Mouse (Mus musculus): ENCODE measurements around the gene Islr. TPM values are rescaled to one million over a fixed set of nuclear protein-coding genes. Genes with fewer than 3 reads are reported as not detected.

Gene Islr
- total RNA-seq, 1 experiment from 2014 or later: 29.1 TPM

DNA sequence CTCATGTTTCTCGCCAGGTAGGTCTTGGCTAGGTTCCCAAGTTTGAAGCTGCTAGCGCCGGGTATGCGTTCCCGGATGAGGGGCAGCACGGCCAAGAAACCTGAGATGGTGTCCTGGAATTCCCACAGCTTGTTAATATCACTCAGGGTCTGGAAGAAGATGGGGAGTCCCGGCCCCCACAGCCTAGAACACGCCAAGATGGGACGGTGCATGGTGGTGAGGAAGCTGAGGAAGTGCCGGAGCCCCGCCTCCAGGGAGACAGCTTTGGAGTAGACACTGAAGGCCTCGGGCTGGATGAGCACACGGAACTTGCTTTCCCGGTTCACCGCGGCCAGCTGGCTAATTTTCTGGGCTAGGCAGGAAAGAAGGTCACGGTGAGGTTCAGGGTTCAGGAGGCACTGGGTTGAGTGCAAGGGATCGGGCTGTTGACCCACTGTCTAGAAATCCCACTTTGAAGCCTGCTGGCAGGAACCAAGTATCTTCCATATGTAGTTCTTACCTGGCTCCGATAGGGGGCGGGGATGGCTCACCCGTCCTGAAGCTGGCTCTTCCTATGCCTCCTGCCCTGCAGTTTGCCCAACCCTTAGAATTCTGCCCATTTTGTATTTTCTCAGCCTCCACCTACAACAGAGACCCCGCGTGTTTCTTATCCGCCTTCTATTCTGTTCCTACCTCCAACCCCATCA is 16.3 kb upstream of the Islr start:
- DNase-seq: peak; percentile 69

DNA sequence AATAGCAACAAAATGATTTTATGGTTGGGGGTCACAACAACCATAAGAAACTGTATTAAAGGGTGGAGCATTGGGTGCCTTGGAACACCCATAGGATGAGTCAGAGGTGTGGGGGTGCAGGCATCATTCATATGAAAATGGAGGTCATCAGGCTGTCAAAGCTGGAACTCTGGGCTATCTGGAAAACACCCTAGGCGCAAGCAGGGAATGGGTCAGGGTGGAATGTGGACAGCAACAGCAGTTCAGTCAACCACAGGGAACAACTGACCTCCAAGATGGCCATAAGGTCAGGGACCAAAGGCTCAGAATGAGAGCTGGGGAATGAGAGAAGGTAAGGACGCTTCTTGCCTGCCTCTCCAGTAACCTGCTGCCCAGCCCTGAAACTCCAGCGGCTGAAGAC is 14.4 kb upstream of the Islr start:
- DNase-seq: peak; percentile 48

DNA sequence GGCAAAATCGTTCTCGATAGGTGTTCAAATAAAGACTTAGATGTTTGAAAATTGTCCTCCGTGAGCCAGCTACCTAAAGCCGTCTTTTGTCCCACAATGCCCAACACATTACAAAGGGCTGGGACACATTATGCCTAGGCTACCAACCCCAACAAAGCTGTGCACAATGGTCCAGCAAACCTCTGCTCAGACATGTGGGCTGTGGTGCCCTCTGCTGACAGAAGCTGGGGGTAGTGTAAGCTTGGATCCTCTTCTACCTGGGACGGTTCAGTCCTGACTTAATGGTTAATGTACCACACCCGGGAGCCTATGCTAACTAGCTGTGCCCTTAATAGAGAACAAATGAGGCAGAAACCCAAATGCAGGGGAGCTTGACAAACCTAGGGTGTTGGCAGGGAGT is 12.3 kb upstream of the Islr start:
- peak; percentile 52 for DNase-seq

DNA sequence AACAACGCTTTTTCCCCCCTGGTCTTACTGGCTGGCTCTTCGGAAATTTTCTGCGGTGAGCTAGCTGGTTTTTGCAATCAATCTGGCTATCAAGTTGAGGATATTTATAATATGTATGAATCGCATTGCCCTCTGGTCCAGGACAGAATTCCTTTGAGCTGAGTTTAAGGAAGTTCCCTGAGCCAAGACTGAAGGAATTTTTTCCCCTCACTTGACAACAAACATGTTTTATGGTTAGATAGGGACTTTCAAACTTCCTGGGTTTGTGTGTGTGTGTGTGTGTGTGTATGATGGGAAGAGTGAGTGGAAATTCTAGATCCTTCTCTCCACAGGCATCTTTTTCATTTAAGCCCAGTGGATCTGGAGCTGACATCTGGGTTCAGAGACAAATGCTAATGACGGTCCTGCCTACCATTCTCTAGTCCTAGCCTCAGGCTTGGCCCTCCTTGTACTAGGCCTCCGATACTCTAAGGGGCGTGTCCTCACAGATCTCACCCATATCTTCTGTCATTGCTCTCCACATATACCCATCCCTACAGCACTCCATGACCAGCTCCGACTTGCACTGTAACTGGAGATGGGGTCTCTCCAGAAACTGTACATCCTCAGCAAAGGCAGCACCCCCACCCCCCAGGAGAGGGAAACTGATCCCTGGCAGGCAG is 10.5 kb upstream of the Islr start:
- DNase-seq: peak; percentile 34

DNA sequence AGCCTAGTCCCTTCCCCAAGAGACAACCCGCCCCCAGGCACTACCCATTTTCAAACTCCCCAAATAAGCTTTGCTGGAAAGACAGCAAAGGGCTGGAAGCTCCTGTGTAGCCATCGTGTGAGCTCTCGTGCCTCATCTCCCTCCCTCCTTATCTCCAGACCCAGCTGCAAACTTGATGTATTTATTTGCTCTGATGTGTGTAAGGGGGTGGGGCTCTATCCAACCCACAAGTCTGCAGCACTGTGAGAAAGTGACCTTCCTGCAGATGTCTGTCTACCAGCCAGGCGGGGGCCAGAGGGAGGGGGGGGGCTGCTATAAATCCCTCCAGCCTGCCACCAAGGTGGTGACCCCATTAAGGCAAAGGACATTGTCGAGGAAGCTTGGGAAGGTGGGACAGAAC is 9.8 kb upstream of the Islr start:
- peak; percentile 48 for DNase-seq

DNA sequence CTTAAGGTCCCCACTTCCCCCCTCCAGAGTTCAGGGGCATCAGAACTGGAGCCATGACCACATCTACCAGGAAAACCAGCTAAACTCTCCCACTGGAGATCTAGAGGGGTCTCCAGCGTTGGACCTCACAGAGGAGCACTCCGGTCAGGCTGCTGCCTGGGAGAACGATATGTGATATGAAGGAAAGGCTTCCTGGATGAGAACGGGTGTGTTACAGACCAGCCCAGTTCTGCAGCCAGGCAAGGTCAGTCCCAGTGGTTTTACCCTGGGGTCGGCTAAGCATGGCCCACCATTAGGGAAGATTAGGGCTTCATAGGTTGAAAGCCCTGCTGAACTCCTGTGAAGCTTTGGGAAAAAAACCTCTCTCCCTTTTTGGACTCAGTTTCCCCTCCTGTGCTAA is 9.3 kb upstream of the Islr start:
- no peak for DNase-seq

DNA sequence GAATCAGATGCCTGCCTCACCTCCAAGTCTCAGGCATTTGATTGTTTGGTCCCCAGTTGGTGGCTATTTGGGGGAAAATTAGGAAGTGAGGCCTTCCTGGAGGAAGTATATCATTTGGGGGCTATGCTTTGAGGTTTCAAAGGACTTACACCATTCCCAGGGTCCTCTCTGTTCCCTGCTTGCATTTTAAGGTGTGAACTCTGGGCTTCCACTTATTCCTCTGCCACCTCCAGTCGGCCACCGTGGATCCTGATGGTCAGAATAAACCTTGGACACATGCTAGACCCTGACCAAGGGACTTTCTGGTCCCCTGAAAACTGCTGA is 6.2 kb upstream of the Islr start:
- no peak for DNase-seq

DNA sequence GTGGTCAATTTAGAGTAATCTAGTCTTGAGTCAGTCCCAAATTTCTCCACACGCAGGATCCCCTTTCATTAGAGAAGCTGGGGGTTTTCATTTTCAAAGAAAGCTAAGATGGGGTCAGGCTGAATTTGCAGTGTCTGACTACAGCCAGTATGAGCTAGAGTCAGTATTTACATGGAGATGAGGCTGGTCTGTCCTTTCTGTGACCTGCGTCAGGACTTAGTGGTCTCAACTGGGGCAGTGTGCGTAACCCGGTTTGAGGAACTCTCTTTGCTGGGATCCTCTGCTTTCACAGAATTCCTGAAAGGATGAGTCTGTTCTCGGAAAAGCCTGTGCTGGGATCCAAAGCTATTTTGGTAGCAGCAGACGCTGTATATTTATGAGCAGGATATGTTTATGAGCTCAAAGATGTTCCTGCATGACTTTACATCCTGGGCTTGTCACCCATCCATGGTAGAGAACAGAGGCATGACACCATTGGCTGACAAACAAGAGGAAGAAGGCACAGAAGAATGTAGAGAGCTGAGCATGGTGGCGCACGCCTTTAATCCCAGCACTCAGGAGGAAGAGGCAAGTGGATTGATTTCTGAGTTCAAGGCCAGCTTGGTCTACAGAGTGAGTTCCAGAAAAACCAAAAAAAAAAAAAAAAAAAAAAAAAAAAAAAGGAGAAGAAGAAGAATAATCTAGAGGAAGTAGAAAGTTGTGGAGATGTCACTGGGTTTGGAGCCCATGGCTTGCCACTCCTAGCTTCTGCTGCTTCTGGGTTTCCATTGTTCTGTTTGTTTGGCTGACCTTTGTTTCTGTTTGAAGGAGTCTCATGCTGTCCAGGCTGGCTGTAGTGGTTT is 5.6 kb upstream of the Islr start:
- no peak for DNase-seq

DNA sequence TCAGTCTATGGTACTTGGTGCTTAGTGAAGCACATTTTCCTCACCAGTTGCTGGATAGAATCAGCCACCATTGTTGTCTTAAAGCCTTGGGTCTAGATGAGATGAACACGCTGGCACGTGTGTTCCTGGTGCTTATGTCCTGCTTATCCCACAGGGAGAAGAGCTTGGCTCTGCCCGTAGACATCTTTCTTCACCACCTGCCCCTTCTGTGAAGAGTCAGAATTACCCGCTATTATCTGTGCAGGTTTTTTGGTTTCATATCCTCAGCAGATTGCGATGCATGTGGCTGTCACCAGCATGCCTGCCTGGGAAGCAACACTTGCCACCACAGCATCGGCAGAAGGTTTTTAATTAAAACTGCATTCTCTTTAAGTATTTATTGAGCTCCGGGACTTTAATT is 1.9 kb upstream of the Islr start:
- no peak for DNase-seq

DNA sequence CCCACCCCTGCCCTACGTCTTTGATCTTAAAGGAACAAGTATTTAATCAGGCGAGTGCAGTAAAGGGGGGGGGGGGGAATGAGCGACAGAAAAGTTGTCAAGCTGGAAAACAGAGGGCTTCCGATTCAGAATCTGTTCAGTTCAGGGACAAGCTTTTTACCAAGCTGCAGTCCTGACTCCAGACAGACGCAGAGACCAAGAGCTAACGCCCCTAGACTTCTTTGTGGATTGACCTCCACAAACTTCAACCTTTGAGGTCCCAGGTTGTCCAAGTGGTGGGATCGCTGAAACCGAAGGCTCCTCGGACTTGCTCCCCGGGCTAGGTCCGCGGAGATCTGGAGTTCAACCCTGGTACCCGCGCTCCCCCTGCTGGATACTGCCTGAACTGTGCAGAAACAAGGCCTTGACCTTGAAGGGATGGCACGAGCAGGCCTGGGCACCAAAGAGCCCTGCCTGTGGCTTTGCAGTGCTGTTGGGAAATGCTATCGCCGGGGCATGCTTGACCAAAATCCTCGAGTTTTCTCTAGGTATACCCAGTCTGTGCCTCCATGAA is 418 bp upstream of the Islr start:
- DNase-seq: peak; percentile 97

DNA sequence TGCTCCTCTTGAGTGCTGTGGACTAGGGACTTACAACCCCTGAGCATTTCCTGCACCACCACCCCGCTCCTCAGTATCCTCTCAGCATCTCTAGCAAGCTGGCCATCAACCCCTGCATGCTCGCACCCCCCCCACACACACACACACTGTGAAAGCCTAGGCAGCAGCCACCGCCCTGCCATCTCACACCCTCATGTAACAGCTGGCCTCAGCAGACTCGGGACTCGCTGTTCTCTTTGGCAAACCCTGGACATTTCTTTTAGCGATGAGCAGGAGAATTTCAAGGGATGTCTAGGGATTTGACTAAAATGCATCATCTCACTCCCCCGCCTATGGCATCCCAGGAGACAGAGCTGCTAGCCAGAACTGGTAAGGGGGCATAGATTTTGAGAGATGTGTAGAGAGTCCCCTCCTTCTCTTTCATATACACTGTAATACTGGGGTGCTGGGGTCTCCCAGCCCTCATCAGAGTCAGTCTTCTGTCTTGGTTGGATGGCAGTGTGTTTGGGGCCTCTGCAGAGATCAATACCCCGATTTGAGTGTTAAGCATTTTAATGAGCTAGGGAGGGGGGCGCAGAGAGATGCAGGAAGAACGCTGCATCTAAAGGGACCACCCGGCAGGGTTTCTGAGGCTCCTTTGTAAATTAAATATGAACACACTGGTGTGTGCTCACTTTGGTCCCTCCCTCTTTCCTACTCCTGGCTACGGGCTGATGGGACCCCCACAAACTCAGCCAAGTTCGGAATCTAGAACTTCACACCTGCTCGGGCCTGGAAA is 1.2 kb downstream of the Islr start:
- no peak for DNase-seq

DNA sequence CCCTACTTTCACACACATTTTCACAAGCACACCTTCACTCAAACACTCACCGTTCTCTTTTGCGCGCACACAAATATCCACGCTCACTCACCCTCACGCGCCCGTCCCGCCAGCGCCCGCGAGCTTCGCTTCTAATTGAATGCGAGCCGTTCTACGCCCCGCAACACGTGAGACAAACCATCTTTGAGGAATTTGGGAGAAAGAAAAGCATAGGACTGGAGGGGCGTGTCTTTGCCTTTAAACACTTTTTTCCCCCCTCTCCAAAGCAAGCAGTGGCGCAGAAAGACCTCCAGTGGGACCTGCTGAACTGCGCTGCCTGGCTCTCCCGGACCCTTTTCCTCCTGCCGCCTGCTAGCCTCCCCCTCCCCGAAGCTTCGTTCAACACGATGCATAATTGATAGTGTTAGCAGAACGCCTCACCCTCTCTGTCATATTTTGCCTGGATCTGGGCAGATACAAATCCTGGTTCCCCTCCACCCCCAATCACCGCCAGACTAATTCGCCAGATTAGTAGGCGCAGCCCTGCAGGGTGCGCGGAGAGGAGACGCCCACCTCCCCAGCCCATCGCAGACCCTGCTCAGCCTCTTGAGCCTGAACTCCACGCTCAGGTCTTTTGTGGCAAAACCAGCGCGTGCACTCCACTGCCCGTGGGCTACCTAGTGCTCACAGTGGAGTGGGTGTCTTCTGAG is 2.1 kb downstream of the Islr start:
- no peak for DNase-seq

DNA sequence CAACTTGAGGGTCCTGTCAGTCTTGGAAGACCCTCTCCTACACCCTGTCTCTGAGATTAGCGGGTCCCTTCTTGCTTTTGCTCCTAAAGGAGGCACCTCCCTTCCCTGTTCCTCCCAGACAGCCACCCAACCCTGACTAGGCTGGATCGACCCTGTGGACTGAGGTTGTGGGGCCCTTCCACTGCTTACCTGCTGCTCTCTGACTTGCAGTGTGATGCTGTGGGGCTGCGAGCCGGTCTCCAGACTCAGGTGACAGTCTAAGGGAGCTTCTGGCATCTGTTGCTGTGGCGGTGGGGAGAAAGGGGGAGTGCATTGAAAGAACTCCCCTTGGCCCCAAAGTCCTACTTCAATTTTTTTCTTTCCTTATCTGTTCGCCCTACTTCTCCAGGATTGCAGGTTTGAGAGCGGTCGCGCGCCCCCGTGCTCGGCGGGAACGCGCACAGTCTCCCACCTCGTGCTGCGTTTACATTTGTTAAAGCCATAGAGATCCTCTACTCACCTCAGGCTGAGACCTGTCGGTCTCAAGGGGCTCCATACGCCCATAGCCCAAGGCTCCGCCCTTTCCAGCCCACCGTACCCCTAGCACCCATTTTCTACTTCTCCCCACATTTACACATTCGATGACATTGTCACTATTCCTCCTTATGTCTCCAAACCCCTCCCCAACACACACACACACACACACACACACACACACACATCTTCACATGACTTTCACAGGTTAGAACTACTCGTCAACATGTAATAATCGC is 2.8 kb downstream of the Islr start:
- no peak for DNase-seq

DNA sequence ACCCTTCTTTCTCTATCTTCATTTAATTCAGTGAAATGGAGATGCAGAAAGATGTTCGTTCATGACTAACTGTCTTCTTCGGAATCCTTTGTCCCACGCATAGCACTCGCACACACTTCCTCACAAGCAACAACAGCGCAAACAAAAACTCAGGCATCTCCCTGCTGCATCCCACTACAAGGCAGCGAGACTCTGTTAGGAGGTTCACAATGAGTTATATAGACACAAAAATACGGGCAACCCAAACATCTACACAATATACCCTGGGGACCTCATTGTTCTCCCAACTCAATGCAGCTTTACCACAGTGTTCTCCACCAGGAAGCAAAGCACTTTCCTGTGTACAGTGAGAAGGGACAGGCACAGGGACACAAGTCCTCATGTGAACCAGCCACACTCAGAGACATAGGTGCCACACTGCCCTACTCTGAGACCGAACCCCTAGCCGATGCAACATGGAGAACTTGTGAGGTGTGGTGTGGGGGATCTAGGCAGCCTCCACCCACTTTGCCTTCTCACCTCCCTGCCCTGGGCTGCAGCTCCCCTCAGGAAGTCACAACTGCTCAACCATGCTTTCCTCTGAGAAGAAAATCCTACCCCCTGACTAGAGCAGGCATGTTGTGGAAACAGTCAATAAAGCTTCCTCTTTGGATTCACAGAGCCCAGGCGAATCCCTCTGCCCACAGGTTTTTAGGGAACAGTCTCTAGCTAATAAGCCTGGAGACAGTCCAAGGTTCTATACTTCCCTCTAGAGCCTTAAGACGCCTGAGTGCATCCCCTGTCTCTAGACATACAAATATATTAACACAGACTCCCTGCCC is 3.6 kb downstream of the Islr start:
- no peak for DNase-seq

DNA sequence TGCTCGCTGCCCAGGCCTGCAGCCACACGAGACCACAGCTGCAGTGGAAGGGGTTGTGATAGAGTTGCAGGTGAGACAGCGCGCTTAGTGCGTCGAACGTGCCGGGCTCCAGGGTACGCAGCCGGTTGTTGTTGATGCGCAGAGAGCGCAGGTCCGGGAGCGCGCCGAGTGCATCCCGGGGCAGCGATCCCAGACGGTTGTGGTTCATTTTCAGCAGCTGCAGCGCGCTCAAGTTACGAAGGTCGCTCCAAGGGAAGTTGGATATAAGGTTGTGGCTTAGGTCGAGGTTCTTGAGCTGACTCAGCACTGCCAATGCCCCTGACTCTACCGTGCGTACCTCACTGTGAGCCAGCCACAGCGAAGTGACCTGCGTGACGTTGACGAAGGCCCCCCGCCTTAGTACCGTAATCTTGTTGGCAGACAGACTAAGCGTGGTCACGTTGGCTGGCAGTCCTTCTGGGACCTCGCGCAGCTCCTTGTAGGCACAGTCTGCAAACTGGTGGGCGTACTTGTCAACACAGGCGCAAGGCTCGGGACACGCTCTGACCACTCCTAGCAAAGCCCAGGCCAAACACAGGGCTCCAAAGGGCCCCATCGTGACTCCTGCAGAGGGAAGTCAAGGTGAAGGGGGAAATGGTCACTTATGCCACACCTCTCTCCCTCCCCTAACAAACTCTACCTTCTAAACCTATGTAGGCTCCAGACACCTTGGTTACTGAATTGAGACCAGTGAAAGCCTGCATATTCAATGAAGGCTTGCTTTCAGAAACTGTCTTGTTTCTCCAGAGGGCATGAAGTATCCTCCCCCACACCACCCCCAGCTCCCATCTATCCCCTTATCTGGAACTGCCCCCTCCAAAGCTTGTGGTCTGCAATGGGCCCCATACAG is 4.5 kb downstream of the Islr start:
- no peak for DNase-seq

DNA sequence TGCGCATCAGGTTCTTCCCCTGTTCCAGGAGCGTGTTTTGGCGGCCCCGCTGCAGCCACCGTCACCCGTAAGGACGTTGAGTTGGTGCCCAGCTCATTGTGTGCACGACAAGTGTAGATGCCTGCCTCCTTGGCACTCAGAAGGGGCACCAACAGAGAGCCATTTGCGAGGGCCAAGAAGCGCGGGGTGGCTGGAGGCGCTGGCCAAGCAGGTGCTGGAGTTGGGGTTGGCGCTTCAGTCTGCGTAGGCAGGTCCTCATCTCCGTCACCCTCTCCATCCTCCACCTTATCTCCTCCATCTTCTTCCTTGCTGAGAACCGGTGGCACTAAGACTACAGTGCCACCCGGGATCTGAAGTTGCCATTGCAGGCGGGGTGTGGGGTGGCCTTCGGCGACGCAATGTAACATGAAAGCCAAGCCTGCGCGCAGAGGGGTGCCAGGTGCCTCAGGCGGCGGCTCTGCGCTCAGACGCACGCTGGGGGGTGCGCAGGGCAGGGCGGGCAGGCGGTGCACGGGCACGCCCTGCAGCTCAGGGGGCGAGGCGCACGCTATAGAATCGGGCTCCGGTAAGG is 5.2 kb downstream of the Islr start:
- DNase-seq: no peak

DNA sequence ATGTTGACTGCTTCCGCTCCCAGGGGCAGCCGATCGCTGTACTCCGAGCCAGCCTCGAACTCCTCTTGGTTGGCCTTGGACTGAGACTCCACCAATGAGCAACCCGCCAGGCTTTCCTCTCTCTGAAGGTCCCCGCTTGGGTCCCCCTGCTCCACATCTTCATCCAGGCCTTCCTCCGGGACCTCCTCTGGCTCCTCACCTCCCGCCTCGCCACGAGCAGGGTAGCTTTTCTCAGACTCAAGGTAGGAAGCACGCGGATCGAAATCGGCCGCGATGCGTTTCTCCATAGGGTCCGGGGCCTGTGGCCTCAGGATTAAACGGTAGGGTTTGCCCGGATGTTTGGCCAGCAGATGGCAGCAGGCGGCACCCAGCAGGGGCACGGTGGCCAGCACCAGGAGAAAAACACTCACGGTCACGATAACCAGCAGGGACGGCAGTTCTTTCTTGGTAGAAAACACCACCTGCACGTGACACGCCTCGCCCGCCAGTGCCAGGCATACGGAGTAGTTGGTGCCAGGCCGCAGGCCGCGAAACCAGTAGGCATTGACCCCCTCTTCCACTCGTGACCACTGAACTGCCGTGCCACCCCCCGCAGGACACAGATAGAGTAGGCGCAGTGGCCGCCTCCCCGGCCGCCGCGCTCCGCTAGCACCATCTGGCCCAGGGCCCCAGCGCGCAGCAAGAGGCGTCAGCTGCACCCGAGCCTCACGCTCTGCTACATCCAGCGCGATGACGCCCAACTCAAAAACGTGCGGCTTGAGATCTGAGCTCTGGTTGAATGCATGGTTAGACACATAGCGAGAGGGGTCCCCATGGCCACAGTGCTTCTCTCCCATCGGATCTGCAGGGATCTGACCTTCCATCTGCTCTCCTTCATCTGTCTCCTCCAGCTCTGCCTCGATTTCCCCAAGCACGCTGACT is 6.1 kb downstream of the Islr start:
- DNase-seq: peak; percentile 70
